Mouse (Mus musculus) stomach, postnatal 0 days (tissue): ENCODE data around the gene Pigb.

Source experiments
- CTCF ChIP-seq: IDR thresholded peaks from 2 replicates; pipeline ENCODE4 v1.5.1; 2016; ENCODE audit warnings: antibody characterized with exemption, low read depth, mild to moderate bottlenecking, moderate library complexity
- EP300 ChIP-seq: optimal IDR thresholded peaks from 2 replicates; pipeline ENCODE3; 2016; ENCODE audit warnings: antibody characterized with exemption

DNA sequence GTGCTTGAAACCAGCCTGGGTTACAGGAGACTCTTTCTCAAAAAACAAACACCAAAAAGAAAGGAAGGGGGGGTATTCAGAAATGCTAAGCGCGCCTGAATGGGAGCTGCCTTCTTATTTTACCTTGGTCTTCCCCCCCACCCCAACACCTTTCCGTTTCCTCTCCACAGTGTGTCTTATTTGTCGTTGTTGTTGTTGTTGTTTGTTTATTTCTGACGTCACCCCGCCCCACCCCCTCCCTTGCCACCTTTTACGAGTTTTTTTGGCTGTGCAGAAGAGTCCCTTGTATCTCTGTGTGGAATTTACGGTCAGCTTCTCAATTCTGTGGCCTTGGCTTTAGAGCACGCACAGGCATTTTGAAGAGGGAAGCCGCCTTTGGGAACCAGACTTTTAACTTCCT is 5.5 kb upstream of the Pigb start:
- TF ChIP-seq EP300 (no peak), CTCF (no peak)
